Mouse (Mus musculus) embryonic facial prominence, embryonic 13.5 days (tissue): Measurements from ENCODE around the gene Gli3. TPM values are rescaled to one million over a fixed set of nuclear protein-coding genes. Genes with fewer than 3 reads are reported as not detected.

Source experiments
- ATAC-seq: fragments of 200-750 bp; cut with Nextera tagmentation; 2 replicates; pipeline ENCODE4 v1.8.0; 2017; ENCODE audit warnings: low read depth; ENCODE audit not compliant: insufficient number of reproducible peaks, insufficient read depth, low FRiP score, low TSS enrichment
- H3K27ac ChIP-seq: fragments of 300-500 bp; sonication (generic); 2 replicates; pipeline ENCODE4 v1.5.1; 2015; ENCODE audit warnings: moderate library complexity, mild to moderate bottlenecking, inconsistent platforms
- H3K27me3 ChIP-seq: fragments of 300-500 bp; sonication (generic); 2 replicates; pipeline ENCODE4 v1.6.1; 2015; ENCODE audit warnings: mild to moderate bottlenecking, inconsistent platforms
- H3K36me3 ChIP-seq: fragments of 300-500 bp; sonication (generic); 2 replicates; pipeline ENCODE4 v1.6.1; 2015; ENCODE audit warnings: mild to moderate bottlenecking, inconsistent platforms
- H3K4me1 ChIP-seq: fragments of 300-500 bp; sonication (generic); 2 replicates; pipeline ENCODE4 v1.6.1; 2015; ENCODE audit warnings: inconsistent platforms
- H3K4me2 ChIP-seq: fragments of 300-500 bp; sonication (generic); 2 replicates; pipeline ENCODE4 v1.6.1; 2015; ENCODE audit warnings: moderate library complexity, mild to moderate bottlenecking, inconsistent platforms
- H3K4me3 ChIP-seq: fragments of 300-500 bp; sonication (generic); 2 replicates; pipeline ENCODE4 v1.5.1; 2015; ENCODE audit warnings: mild to moderate bottlenecking, inconsistent platforms
- H3K9ac ChIP-seq: fragments of 300-500 bp; sonication (generic); 2 replicates; pipeline ENCODE4 v1.6.1; 2015; ENCODE audit warnings: mild to moderate bottlenecking, inconsistent platforms
- H3K9me3 ChIP-seq: fragments of 300-500 bp; sonication (generic); 2 replicates; pipeline ENCODE4 v1.6.1; 2016; ENCODE audit warnings: inconsistent platforms
- WGBS: fragments of 180-500 bp; shearing (Covaris S2); methylation state at CpG from one replicate; pipeline ENCODE4 v1.1.7; 2015; ENCODE audit warnings: mixed read lengths; 5-methylcytosine and 5-hydroxymethylcytosine counted together
- polyA plus RNA-seq: library from polyadenylated mRNA; unstranded; fragments of >200 nt; fragmentation: Nextera tagmentation; extraction: Ambion mirVana; gene quantifications from 2 replicates; pipeline ENCODE4 v1.2.1, GENCODE M21; 2015

Gli3 gene
- polyA plus RNA-seq, 1 experiment from 2014 or later = 32.8 TPM

DNA sequence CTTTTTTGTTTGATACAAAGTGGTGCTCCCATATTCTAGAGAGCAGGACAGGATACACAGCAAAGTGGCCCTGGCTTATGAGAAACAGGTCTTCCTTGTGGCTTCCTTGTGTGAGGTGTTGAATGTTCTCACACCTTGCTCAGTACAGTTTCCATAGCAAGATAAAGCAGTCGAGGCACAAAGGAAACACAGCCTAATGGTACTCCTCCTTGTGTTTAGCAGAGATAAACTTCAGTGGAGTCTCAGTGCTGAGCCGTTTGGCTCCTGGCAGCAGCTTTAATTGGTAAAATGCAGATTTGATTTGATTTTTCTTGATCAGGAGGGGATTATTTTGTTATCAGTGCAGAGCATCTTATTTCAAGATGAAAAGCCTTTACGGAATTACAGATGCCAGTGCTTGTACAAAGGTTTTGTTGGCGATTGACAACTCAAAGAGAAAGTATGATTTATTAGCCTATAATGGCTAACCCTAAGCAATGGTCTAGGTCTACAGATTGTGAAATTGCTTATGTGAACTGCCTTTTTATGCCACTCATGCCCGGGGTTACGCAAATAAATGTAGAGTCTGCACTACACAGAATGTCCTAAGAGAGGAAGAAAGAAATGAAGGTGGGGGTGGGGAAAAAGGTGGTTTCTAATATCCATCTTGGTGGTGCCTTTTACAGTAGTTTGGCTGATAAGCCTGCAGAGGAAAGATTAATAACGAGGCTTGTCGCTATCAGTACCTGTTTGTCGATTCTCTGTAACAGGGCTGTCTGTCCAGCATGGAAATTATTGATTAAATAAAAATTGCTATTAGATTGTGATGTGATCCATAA lies 207.3 kb downstream of the Gli3 start:
- WGBS = 71% methylated on average over 9 of the region's 9 CpGs
- Histone ChIP-seq H3K27ac (no peak overlapping the region), H3K36me3 (peaks cover 8% of the 10 kb centered on the region)

DNA sequence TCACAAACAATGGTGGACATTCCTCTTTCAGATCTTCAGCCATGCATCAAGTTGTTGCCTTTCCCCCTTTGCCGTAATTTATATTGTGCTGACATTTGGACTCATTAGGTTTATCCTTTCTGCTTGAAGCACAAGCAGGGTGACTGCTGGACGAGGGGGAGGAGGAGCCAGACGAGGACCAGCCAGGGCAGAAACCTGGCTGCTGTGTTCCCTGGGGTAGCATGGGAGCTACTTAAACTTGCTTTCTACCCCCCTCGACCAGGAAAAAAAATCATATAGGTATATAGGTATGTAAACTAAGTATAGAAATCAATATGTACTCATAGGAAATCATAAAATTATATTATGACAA lies 207.9 kb downstream of the Gli3 start:
- Histone ChIP-seq H3K4me1 (peaks cover 3% of the 10 kb centered on the region), H3K4me3 (no peak overlapping the region), H3K9me3 (no peaks in the 10 kb centered on the region), H3K27me3 (no peaks in the 10 kb centered on the region), H3K27ac (no peak overlapping the region), H3K9ac (no peak overlapping the region), H3K36me3 (peaks cover 8% of the 10 kb centered on the region), H3K4me2 (no peak overlapping the region)
- WGBS = 65% methylated on average over 4 of the region's 4 CpGs
- no peak for ATAC-seq

More for the DNA sequence above, 207.3 kb downstream of the Gli3 start:
- H3K4me3 ChIP-seq = no peak overlapping the region
- H3K4me1 ChIP-seq = peaks cover 9% of the 10 kb centered on the region
- ATAC-seq = no peak
- no peaks in the 10 kb centered on the region for H3K9me3 ChIP-seq
- no peak overlapping the region for H3K4me2 ChIP-seq
- H3K9ac ChIP-seq = no peak overlapping the region
- no peaks in the 10 kb centered on the region for H3K27me3 ChIP-seq

DNA sequence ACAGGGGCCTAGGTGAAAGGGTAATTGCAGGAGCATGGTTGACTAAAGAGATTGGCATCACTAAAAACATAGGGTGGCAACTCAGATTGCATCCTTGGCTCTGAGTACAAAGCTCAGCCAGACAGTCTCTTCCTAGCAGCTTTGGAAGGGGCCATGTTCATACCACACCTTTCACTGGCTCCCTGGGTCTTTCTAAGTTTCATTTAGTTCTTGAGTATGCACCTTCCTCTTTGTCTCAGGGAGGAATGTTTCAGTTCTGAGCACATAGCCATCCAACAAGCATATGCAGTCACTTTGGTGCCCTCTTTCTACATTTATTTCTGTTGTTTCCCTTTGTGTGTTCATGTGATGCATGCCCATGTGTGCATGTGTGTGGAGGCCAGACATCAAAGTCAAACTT lies 212.4 kb downstream of the Gli3 start:
- Histone ChIP-seq H3K9ac (no peak overlapping the region), H3K4me1 (no peaks in the 10 kb centered on the region), H3K27me3 (no peaks in the 10 kb centered on the region), H3K9me3 (no peaks in the 10 kb centered on the region), H3K4me2 (no peak overlapping the region), H3K27ac (no peak overlapping the region), H3K4me3 (no peak overlapping the region), H3K36me3 (0 out of 2 replicates have a peak, but pooled peaks cover 7% of the 10 kb centered on the region)
- no peak for ATAC-seq

DNA sequence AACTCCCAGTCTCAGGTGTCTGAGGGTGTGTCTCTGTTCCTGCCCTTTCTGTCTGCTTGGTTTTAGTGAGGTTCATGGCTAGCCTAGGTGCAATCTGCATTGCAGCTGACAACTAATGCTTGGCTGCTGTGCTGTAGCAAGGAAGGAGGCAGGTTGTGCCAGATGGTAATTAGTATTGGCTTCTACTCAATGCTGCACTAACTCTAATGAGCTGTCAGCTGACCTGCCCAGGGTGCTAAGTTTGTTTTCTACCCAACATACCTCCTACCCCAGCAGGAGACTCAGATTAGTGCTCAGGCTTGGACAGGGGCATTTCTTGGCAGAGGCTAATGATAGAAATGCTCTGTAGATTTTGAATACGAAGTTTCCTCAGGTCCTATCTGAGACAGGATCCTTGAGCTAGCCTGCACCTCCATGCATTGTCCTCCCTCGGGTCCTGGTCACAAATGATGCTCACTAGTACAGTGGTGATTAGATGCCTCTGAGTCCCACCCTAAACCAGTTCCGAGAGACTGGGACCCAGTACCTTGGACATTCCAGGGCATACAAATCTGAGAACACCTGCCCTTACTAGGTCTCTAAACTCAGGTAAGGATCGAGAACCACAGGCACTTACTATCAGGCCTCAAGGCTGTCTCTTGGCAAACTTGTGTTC lies 214.2 kb downstream of the Gli3 start:
- Histone ChIP-seq H3K27ac (no peak overlapping the region), H3K27me3 (no peaks in the 10 kb centered on the region), H3K4me1 (no peaks in the 10 kb centered on the region), H3K4me2 (no peak overlapping the region), H3K9me3 (no peaks in the 10 kb centered on the region), H3K4me3 (no peak overlapping the region), H3K9ac (no peak overlapping the region), H3K36me3 (0 out of 2 replicates have a peak, but pooled peaks cover 7% of the 10 kb centered on the region)
- WGBS = 94% methylated on average over 4 of the region's 4 CpGs
- no peak for ATAC-seq

DNA sequence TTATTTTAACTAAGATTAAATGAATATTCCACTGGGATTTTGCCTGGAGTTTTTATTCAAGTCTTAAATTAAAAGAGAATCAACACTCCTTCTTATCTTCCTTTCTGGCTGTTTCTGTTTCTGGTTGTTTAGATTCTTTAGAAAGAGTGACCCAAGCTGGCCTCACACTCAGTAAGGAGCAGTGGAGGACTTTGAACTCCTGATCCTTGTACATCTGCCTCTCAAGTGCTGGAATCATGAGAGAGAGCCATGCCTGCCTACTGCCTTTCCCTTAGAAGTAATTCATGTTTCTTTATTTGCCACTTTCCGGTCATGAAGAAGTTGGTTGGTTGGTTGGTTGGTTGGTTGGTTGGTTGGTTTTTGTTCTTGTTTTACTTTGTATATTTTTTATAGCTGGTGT lies 218.5 kb downstream of the Gli3 start:
- H3K9ac ChIP-seq = no peak overlapping the region
- H3K36me3 ChIP-seq = 0 out of 2 replicates have a peak, but pooled peaks cover 7% of the 10 kb centered on the region
- no peak overlapping the region for H3K4me2 ChIP-seq
- no peaks in the 10 kb centered on the region for H3K27me3 ChIP-seq
- no peaks in the 10 kb centered on the region for H3K9me3 ChIP-seq
- no peak overlapping the region for H3K4me3 ChIP-seq
- no peak for ATAC-seq
- H3K4me1 ChIP-seq = no peaks in the 10 kb centered on the region
- H3K27ac ChIP-seq = no peak overlapping the region
- 100% methylated on average over 1 of the region's 1 CpGs for WGBS

DNA sequence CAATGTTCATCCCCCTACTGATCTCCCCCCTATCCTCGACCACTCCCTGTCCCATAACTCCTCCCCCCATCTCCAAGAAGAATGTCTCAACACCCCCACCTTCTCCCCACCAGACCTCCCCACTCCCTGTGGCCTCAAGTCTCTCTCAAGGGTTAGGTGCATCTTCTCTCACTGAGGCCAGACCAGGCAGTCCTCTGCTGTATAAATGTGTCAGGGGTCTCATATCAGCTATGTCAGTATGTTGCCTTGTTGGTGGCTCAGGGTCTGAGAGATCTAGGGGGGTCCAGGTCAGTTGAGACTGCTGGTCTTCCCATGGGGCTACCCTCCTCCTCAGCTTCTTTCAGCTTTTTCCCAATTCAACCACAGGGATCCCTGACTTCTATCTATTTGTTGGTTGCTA lies 220.0 kb downstream of the Gli3 start:
- H3K27ac ChIP-seq = no peak overlapping the region
- no peaks in the 10 kb centered on the region for H3K4me1 ChIP-seq
- WGBS = 68% methylated on average over 1 of the region's 1 CpGs
- no peaks in the 10 kb centered on the region for H3K27me3 ChIP-seq
- H3K9ac ChIP-seq = no peak overlapping the region
- H3K9me3 ChIP-seq = no peaks in the 10 kb centered on the region
- no peak for ATAC-seq
- no peak overlapping the region for H3K4me3 ChIP-seq
- H3K4me2 ChIP-seq = no peak overlapping the region
- 0 out of 2 replicates have a peak, but pooled peaks cover 7% of the 10 kb centered on the region for H3K36me3 ChIP-seq

DNA sequence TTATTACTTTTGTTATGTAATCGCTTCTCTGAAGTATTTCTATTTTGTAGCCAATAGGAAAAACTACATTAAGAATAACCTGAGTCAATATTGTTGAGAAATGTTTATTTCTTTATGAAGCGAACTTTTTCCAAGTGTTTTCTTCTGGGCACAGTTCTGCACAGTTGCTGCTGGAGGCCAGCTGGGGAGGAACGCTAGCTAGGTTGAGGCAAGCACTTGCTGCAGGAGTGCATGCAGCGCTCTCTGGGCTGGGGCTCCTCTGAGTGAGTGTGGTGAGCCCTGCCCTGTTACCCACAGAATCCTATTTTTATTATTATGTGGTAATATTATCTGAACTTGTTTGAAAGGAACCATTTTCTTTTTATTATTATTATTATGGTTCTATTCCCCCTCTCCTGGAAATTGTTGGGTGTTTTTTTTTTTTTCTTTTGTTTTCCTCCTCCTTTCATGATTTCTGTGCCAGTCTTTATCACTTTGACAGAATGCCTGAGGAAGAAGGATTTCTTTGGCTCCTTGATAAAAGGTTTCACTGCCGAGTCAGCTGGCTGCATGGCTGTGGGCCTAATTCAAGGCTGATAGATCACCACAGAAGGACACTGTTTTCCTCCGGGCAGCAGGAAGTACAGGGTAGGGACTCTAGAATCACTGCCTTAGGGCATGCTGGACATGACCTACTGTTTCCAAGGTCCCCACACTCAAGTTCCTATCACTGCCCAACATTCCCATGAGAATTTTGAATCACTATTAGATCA lies 225.2 kb downstream of the Gli3 start:
- no peak for ATAC-seq
- Histone ChIP-seq H3K9me3 (no peaks in the 10 kb centered on the region), H3K4me2 (no peak overlapping the region), H3K36me3 (no peaks in the 10 kb centered on the region; the same call in 1 of the 2 replicates), H3K9ac (no peak overlapping the region), H3K27me3 (no peaks in the 10 kb centered on the region), H3K27ac (no peak overlapping the region), H3K4me3 (no peak overlapping the region), H3K4me1 (no peaks in the 10 kb centered on the region)
- 73% methylated on average over 6 of the region's 6 CpGs for WGBS

DNA sequence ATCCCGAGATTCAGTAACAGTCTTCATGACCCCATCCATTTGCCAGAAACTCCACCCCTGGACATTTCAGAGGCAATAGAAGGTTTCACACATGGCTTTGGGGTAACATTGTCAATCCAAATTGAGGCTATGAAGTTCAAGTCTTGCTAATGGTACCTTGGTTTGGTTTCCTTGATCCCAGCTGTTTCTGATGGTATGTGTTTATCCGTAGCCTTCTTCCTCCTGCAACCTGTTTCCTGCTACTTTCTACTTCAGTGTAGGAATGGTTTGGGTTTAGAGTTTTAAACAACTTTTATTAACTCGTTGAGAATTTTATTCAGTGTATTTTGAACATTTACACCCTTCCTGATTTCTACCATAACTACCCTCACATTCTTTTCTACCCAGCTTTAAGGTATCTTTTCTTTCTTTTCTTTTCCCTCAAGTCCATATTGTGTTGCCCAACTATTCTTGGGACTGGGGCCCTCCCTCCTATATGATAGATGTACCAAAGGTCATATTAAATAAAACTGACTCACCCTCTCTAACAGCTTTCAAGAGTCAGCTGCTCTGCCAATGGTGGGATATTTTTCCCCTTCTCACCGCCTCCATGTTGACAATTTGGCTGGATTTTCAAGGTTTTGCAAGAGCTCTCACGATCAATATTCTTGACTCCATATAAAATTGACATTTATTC lies 225.9 kb downstream of the Gli3 start:
- Histone ChIP-seq H3K4me3 (no peak overlapping the region), H3K9me3 (no peaks in the 10 kb centered on the region), H3K4me2 (no peak overlapping the region), H3K27ac (no peak overlapping the region), H3K36me3 (no peaks in the 10 kb centered on the region; the same call in 1 of the 2 replicates), H3K27me3 (no peaks in the 10 kb centered on the region), H3K4me1 (no peaks in the 10 kb centered on the region), H3K9ac (no peak overlapping the region)
- 85% methylated on average over 5 of the region's 5 CpGs for WGBS
- ATAC-seq = no peak

DNA sequence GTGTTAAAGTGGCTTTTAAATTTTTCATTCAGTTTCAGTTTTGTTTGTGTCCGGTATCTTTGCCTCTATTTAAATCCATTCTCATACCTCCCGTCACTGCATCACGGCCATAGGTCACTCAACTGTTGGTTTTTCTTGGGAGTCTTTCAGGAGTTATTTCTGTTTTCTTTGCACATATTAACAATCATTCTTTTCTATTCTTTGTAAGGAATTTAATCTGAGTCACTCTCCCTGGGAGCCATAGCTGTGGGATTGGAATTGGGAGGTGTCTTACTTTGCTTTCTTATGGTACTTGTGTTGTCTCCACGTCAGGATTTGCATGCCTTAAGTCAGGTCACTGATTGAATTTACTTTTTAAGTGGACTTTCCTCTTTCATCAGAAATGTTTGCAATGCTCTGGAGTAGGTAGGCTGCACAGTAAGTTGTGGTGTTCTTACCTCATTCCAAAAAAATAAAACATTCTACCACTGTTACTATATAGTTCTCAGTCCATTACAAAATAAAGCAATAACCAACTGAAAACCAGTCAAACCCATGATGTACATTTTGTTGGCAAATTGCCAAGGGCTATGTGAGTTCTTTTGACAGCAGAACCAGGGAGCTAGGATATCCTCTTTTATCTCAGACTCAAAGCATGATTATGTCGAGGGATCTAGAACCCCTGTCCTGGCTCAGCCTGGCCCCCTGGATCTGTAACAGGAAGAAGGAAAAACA lies 228.9 kb downstream of the Gli3 start:
- Histone ChIP-seq H3K36me3 (no peaks in the 10 kb centered on the region; the same call in 1 of the 2 replicates), H3K27me3 (no peaks in the 10 kb centered on the region), H3K9me3 (no peaks in the 10 kb centered on the region), H3K27ac (no peak overlapping the region), H3K4me1 (peaks cover 5% of the 10 kb centered on the region; the same call in 1 of the 2 replicates), H3K4me3 (no peak overlapping the region), H3K4me2 (no peak overlapping the region), H3K9ac (no peak overlapping the region)
- 65% methylated on average over 5 of the region's 5 CpGs for WGBS
- ATAC-seq = no peak

DNA sequence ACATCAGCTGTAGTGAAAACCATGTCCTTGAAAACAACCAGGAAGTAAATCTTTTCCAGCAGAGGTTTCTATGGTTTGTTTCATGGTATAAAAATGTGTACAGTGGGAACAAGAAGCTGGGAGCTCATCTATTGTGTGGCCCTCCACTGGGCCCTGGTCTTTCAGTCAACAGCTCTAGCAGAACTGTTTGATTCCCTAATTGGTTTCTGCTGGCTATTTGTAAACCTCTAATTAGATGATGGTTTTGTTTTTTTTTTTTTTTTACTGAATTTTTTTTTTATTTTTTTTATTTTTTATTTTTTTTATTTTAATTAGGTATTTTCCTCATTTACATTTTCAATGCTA lies 229.4 kb downstream of the Gli3 start:
- H3K27ac ChIP-seq = no peak overlapping the region
- H3K27me3 ChIP-seq = no peaks in the 10 kb centered on the region
- no peak for ATAC-seq
- no peaks in the 10 kb centered on the region; the same call in 1 of the 2 replicates for H3K36me3 ChIP-seq
- no peak overlapping the region for H3K4me3 ChIP-seq
- H3K9ac ChIP-seq = no peak overlapping the region
- no peaks in the 10 kb centered on the region for H3K9me3 ChIP-seq
- H3K4me1 ChIP-seq = peaks cover 5% of the 10 kb centered on the region; the same call in 1 of the 2 replicates
- H3K4me2 ChIP-seq = no peak overlapping the region

DNA sequence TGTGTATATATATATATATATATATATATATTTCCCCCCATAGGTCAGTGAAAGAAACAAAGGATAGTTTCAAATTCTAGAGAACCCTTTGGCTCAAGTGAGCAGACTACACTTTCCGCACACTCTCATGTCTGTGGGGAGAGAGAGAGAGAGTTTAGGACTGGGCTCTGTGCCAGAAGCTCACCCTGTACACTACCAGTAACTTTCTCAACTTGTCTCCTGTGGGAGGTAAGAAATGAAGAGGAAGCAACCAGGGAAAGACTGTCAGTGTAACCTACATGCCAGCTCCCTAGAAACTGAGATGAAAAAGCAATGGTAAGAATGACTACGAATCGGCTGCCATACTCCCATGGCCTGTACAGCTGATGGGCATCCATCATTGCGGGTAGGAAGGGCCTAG lies 235.2 kb downstream of the Gli3 start:
- H3K4me1 ChIP-seq = peaks cover 8% of the 10 kb centered on the region; the same call in 1 of the 2 replicates
- no peak overlapping the region for H3K4me3 ChIP-seq
- H3K27me3 ChIP-seq = no peaks in the 10 kb centered on the region
- H3K27ac ChIP-seq = no peak overlapping the region
- ATAC-seq = no peak
- H3K4me2 ChIP-seq = no peak overlapping the region
- no peaks in the 10 kb centered on the region for H3K9me3 ChIP-seq
- no peaks in the 10 kb centered on the region; the same call in 1 of the 2 replicates for H3K36me3 ChIP-seq
- WGBS = 92% methylated on average over 4 of the region's 4 CpGs
- H3K9ac ChIP-seq = no peak overlapping the region
